Mouse (Mus musculus): ENCODE data around the gene Adarb1.

GRCm38 (mm10) chr10:77266281-77266680, 151.8 kb downstream of the Adarb1 start:
- TF ChIP-seq POLR2A (IDR thresholded peaks at IDR 0.05; ENCODE audit: borderline replicate concordance, extremely low read depth, insufficient read depth, insufficient read length, poor library complexity, severe bottlenecking) (no peak), CTCF (IDR thresholded peaks at IDR 0.05; ENCODE audit: borderline replicate concordance, extremely low read depth, insufficient read depth, insufficient read length) (no peak)

All from brain, embryonic 14.5 days (tissue).